Mouse (Mus musculus) ES-E14 (cell line): ENCODE results near the gene Mzf1.
"Not testable (repeated sequence)": the region's sequence is repeated elsewhere in the genome, so short reads cannot be mapped to it uniquely, and the experiment has no call there.

ENCODE experiments used
- CHD2 ChIP-seq: IDR thresholded peaks from 2 replicates; pipeline ENCODE4 v1.6.1; 2014; ENCODE audit warnings: mild to moderate bottlenecking, low read depth, low read length, inconsistent platforms
- HCFC1 ChIP-seq: IDR thresholded peaks from 2 replicates; pipeline ENCODE4 v1.6.1; 2012; ENCODE audit warnings: low read length, inconsistent platforms, borderline replicate concordance; ENCODE audit not compliant: insufficient read depth
- MAFK ChIP-seq: IDR thresholded peaks from 2 replicates; pipeline ENCODE4 v1.6.1; 2014; ENCODE audit warnings: mild to moderate bottlenecking, low read depth, low read length, inconsistent platforms; ENCODE audit not compliant: insufficient read depth
- ZC3H11A ChIP-seq: IDR thresholded peaks from 2 replicates; pipeline ENCODE4 v1.6.1; 2012; ENCODE audit warnings: low read depth, mild to moderate bottlenecking, inconsistent platforms, low read length, borderline replicate concordance
- ZNF384 ChIP-seq: IDR thresholded peaks from 2 replicates; pipeline ENCODE4 v1.6.1; 2012; ENCODE audit warnings: low read depth, low read length, inconsistent platforms

- TF ChIP-seq ZNF384, HCFC1, MAFK, CHD2: not testable (repeated sequence)
- TF ChIP-seq ZC3H11A: peak; percentile 79; the same call in 1 of the 2 replicates
These were observed 8.8 kb upstream of the Mzf1 start for GRCm38 (mm10) chr7:13063399-13063798.
